Comparison of ENCODE assay signal across 20 mouse cellular contexts in genomic region chr14:105321712-105322111, GRCm38 (mm10).
"Had no signal": no experiment of that assay in that cellular context is flagged by ENCODE, and none has a peak within 500 bp of the region (broad histone marks: within the 10 kb centered on the region; RNA-seq: fewer than 3 reads in every experiment).

No protein-coding gene starts in this region.

- H3K4me2 ChIP-seq: liver, embryonic 12.5 days; midbrain, embryonic 12.5 days; neural tube, embryonic 13.5 days; neural tube, embryonic 15.5 days; stomach, embryonic 15.5 days had no signal

- H3K4me3 ChIP-seq: liver, embryonic 12.5 days; midbrain, embryonic 10.5 days; midbrain, embryonic 12.5 days; myocyte; neural tube, embryonic 13.5 days; neural tube, embryonic 15.5 days; stomach, embryonic 15.5 days had no signal

- H3K27me3 ChIP-seq: liver, embryonic 12.5 days; midbrain, embryonic 12.5 days; neural tube, embryonic 13.5 days; neural tube, embryonic 15.5 days; stomach, embryonic 15.5 days had no signal

- H3K27ac ChIP-seq: liver, embryonic 12.5 days; liver, embryonic 14.5 days; midbrain, embryonic 10.5 days; midbrain, embryonic 12.5 days; neural tube, embryonic 13.5 days; neural tube, embryonic 15.5 days; stomach, embryonic 15.5 days had no signal

- H3K9ac ChIP-seq: liver, embryonic 12.5 days; liver, embryonic 14.5 days; midbrain, embryonic 12.5 days; neural tube, embryonic 13.5 days; neural tube, embryonic 15.5 days; stomach, embryonic 15.5 days had no signal

- H3K36me3 ChIP-seq: liver, embryonic 12.5 days; midbrain, embryonic 10.5 days; midbrain, embryonic 12.5 days; neural tube, embryonic 15.5 days; stomach, embryonic 15.5 days had no signal

- H3K4me1 ChIP-seq: liver, embryonic 12.5 days; midbrain, embryonic 10.5 days; midbrain, embryonic 12.5 days; neural tube, embryonic 13.5 days; neural tube, embryonic 15.5 days; stomach, embryonic 15.5 days had no signal

- DNase-seq: lung, adult 18-20 months; midbrain, embryonic 14.5 days; retina, postnatal 1 day; right cerebral cortex, adult 18-20 months; right cerebral cortex, postnatal 25 days; right cerebral cortex, postnatal 4 days; spleen, adult 18-20 months; thymus, adult 18-20 months; thymus, postnatal 14 days; thymus, postnatal 36 days had no signal

- ATAC-seq: liver, embryonic 12.5 days; lung, postnatal 0 days; midbrain, embryonic 16.5 days had no signal

- H3K9me3 ChIP-seq: liver, embryonic 12.5 days; midbrain, embryonic 12.5 days; neural tube, embryonic 13.5 days; neural tube, embryonic 15.5 days; stomach, embryonic 15.5 days had no signal
